Mouse (Mus musculus): ENCODE results near the gene Tbx15. TPM values are rescaled to one million over a fixed set of nuclear protein-coding genes. Genes with fewer than 3 reads are reported as not detected.

Tbx15 gene
- polyA plus RNA-seq, 1 experiment from 2014 or later: 0.24 TPM

- H3K9ac ChIP-seq (ENCODE audit: low read length): no peak overlapping the region
- H3K4me1 ChIP-seq (ENCODE audit: control insufficient read depth, insufficient read depth, low read length): no peaks in the 10 kb centered on the region
- H3K4me2 ChIP-seq (ENCODE audit: low read length): no peak overlapping the region
- peaks cover 94% of the 10 kb centered on the region for H3K27me3 ChIP-seq (replicated peaks; ENCODE audit: control insufficient read depth, insufficient read depth, low read length)
- DNase-seq (ENCODE audit: low spot score): no peak
- H3K36me3 ChIP-seq (ENCODE audit: control insufficient read depth, insufficient read depth, low read length): no peaks in the 10 kb centered on the region
- H3K27ac ChIP-seq (ENCODE audit: low read depth, low read length): no peak overlapping the region
- 31% methylated on average over 2 of the region's 2 CpGs for WGBS
- H3K4me3 ChIP-seq (ENCODE audit: low read depth, low read length): no peak overlapping the region
- ATAC-seq: no peak
- no peaks in the 10 kb centered on the region for H3K9me3 ChIP-seq (replicated peaks; ENCODE audit: control insufficient read depth, low read length)
Observed at GRCm38 (mm10) chr3:99260395-99260794, 20.2 kb downstream of the Tbx15 start.

- Histone ChIP-seq H3K4me3 (ENCODE audit: low read depth, low read length) (no peak overlapping the region), H3K9me3 (replicated peaks; ENCODE audit: control insufficient read depth, low read length) (no peaks in the 10 kb centered on the region), H3K4me2 (ENCODE audit: low read length) (no peak overlapping the region), H3K27me3 (replicated peaks; ENCODE audit: control insufficient read depth, insufficient read depth, low read length) (peaks cover 92% of the 10 kb centered on the region), H3K4me1 (ENCODE audit: control insufficient read depth, insufficient read depth, low read length) (no peaks in the 10 kb centered on the region), H3K9ac (ENCODE audit: low read length) (no peak overlapping the region), H3K27ac (ENCODE audit: low read depth, low read length) (no peak overlapping the region), H3K36me3 (ENCODE audit: control insufficient read depth, insufficient read depth, low read length) (no peaks in the 10 kb centered on the region)
- ATAC-seq: no peak
- 1% methylated on average over 18 of the region's 18 CpGs for WGBS
- no peak for DNase-seq (ENCODE audit: low spot score)
Observed at GRCm38 (mm10) chr3:99261371-99261791, 21.2 kb downstream of the Tbx15 start.

GRCm38 (mm10) chr3:99261986-99262385, 21.8 kb downstream of the Tbx15 start:
- ATAC-seq: no peak
- 1% methylated on average over 2 of the region's 2 CpGs for WGBS
- no peak overlapping the region for H3K4me2 ChIP-seq (ENCODE audit: low read length)

GRCm38 (mm10) chr3:99263471-99263903, 23.3 kb downstream of the Tbx15 start:
- peaks cover 85% of the 10 kb centered on the region for H3K27me3 ChIP-seq (replicated peaks; ENCODE audit: control insufficient read depth, insufficient read depth, low read length)
- WGBS: 9% methylated on average over 9 of the region's 9 CpGs
- no peak overlapping the region for H3K27ac ChIP-seq (ENCODE audit: low read depth, low read length)
- no peak overlapping the region for H3K9ac ChIP-seq (ENCODE audit: low read length)
- no peak overlapping the region for H3K4me3 ChIP-seq (ENCODE audit: low read depth, low read length)
- DNase-seq (ENCODE audit: low spot score) (no peak), ATAC-seq (no peak)
- no peaks in the 10 kb centered on the region; the same call in 1 of the 2 replicates for H3K9me3 ChIP-seq (replicated peaks; ENCODE audit: control insufficient read depth, low read length)
- H3K4me1 ChIP-seq (ENCODE audit: control insufficient read depth, insufficient read depth, low read length): no peaks in the 10 kb centered on the region
- no peaks in the 10 kb centered on the region for H3K36me3 ChIP-seq (ENCODE audit: control insufficient read depth, insufficient read depth, low read length)
- H3K4me2 ChIP-seq (ENCODE audit: low read length): no peak overlapping the region

More at GRCm38 (mm10) chr3:99261986-99262385, 21.8 kb downstream of the Tbx15 start:
- Histone ChIP-seq H3K4me1 (ENCODE audit: control insufficient read depth, insufficient read depth, low read length) (no peaks in the 10 kb centered on the region), H3K36me3 (ENCODE audit: control insufficient read depth, insufficient read depth, low read length) (no peaks in the 10 kb centered on the region), H3K27ac (ENCODE audit: low read depth, low read length) (no peak overlapping the region), H3K9me3 (replicated peaks; ENCODE audit: control insufficient read depth, low read length) (no peaks in the 10 kb centered on the region), H3K4me3 (ENCODE audit: low read depth, low read length) (no peak overlapping the region), H3K27me3 (replicated peaks; ENCODE audit: control insufficient read depth, insufficient read depth, low read length) (peaks cover 89% of the 10 kb centered on the region), H3K9ac (ENCODE audit: low read length) (no peak overlapping the region)
- DNase-seq (ENCODE audit: low spot score): no peak

GRCm38 (mm10) chr3:99264695-99265094, 24.5 kb downstream of the Tbx15 start:
- Histone ChIP-seq H3K36me3 (ENCODE audit: control insufficient read depth, insufficient read depth, low read length) (no peaks in the 10 kb centered on the region), H3K4me2 (ENCODE audit: low read length) (no peak overlapping the region), H3K9ac (ENCODE audit: low read length) (no peak overlapping the region), H3K27me3 (replicated peaks; ENCODE audit: control insufficient read depth, insufficient read depth, low read length) (peaks cover 72% of the 10 kb centered on the region), H3K27ac (ENCODE audit: low read depth, low read length) (no peak overlapping the region), H3K4me1 (ENCODE audit: control insufficient read depth, insufficient read depth, low read length) (no peaks in the 10 kb centered on the region), H3K9me3 (replicated peaks; ENCODE audit: control insufficient read depth, low read length) (no peaks in the 10 kb centered on the region; the same call in 1 of the 2 replicates), H3K4me3 (ENCODE audit: low read depth, low read length) (no peak overlapping the region)
- ATAC-seq (no peak), DNase-seq (ENCODE audit: low spot score) (no peak)
- 12% methylated on average over 7 of the region's 7 CpGs for WGBS

GRCm38 (mm10) chr3:99266752-99267303, 26.6 kb downstream of the Tbx15 start:
- 26% methylated on average over 10 of the region's 10 CpGs for WGBS
- Histone ChIP-seq H3K27me3 (replicated peaks; ENCODE audit: control insufficient read depth, insufficient read depth, low read length) (peaks cover 55% of the 10 kb centered on the region), H3K36me3 (ENCODE audit: control insufficient read depth, insufficient read depth, low read length) (no peaks in the 10 kb centered on the region), H3K9me3 (replicated peaks; ENCODE audit: control insufficient read depth, low read length) (no peaks in the 10 kb centered on the region; the same call in 1 of the 2 replicates), H3K9ac (ENCODE audit: low read length) (no peak overlapping the region), H3K4me2 (ENCODE audit: low read length) (no peak overlapping the region), H3K27ac (ENCODE audit: low read depth, low read length) (no peak overlapping the region), H3K4me3 (ENCODE audit: low read depth, low read length) (no peak overlapping the region), H3K4me1 (ENCODE audit: control insufficient read depth, insufficient read depth, low read length) (no peaks in the 10 kb centered on the region)
- DNase-seq (ENCODE audit: low spot score) (no peak), ATAC-seq (no peak)

- ATAC-seq (peak; percentile 48; the same call in 1 of the 2 replicates), DNase-seq (ENCODE audit: low spot score) (peak; percentile 25)
- H3K9ac ChIP-seq (ENCODE audit: low read length): no peak overlapping the region
- H3K4me1 ChIP-seq (ENCODE audit: control insufficient read depth, insufficient read depth, low read length): no peaks in the 10 kb centered on the region
- no peaks in the 10 kb centered on the region for H3K9me3 ChIP-seq (replicated peaks; ENCODE audit: control insufficient read depth, low read length)
- no peak overlapping the region for H3K4me2 ChIP-seq (ENCODE audit: low read length)
- WGBS: 20% methylated on average over 12 of the region's 12 CpGs
- H3K36me3 ChIP-seq (ENCODE audit: control insufficient read depth, insufficient read depth, low read length): no peaks in the 10 kb centered on the region
- no peak overlapping the region for H3K4me3 ChIP-seq (ENCODE audit: low read depth, low read length)
- H3K27me3 ChIP-seq (replicated peaks; ENCODE audit: control insufficient read depth, insufficient read depth, low read length): 0 out of 2 replicates have a peak, but pooled peaks cover 3% of the 10 kb centered on the region
- H3K27ac ChIP-seq (ENCODE audit: low read depth, low read length): no peak overlapping the region
Observed at GRCm38 (mm10) chr3:99277973-99278580, 37.9 kb downstream of the Tbx15 start.

- WGBS: 92% methylated on average over 3 of the region's 3 CpGs
- Histone ChIP-seq H3K27ac (ENCODE audit: low read depth, low read length) (no peak overlapping the region), H3K4me2 (ENCODE audit: low read length) (no peak overlapping the region), H3K9me3 (replicated peaks; ENCODE audit: control insufficient read depth, low read length) (no peaks in the 10 kb centered on the region), H3K9ac (ENCODE audit: low read length) (no peak overlapping the region), H3K27me3 (replicated peaks; ENCODE audit: control insufficient read depth, insufficient read depth, low read length) (0 out of 2 replicates have a peak, but pooled peaks cover 3% of the 10 kb centered on the region), H3K4me1 (ENCODE audit: control insufficient read depth, insufficient read depth, low read length) (no peaks in the 10 kb centered on the region), H3K36me3 (ENCODE audit: control insufficient read depth, insufficient read depth, low read length) (no peaks in the 10 kb centered on the region), H3K4me3 (ENCODE audit: low read depth, low read length) (no peak overlapping the region)
- DNase-seq (ENCODE audit: low spot score) (no peak), ATAC-seq (no peak)
Observed at GRCm38 (mm10) chr3:99279718-99280117, 39.5 kb downstream of the Tbx15 start.

GRCm38 (mm10) chr3:99281453-99281852, 41.3 kb downstream of the Tbx15 start:
- ATAC-seq (no peak), DNase-seq (ENCODE audit: low spot score) (no peak)
- Histone ChIP-seq H3K4me3 (ENCODE audit: low read depth, low read length) (no peak overlapping the region), H3K9ac (ENCODE audit: low read length) (no peak overlapping the region), H3K36me3 (ENCODE audit: control insufficient read depth, insufficient read depth, low read length) (no peaks in the 10 kb centered on the region), H3K4me2 (ENCODE audit: low read length) (no peak overlapping the region), H3K27me3 (replicated peaks; ENCODE audit: control insufficient read depth, insufficient read depth, low read length) (0 out of 2 replicates have a peak, but pooled peaks cover 3% of the 10 kb centered on the region), H3K9me3 (replicated peaks; ENCODE audit: control insufficient read depth, low read length) (no peaks in the 10 kb centered on the region), H3K27ac (ENCODE audit: low read depth, low read length) (no peak overlapping the region), H3K4me1 (ENCODE audit: control insufficient read depth, insufficient read depth, low read length) (no peaks in the 10 kb centered on the region)
- 77% methylated on average over 4 of the region's 4 CpGs for WGBS

Data from forebrain, embryonic 14.5 days (tissue).